Mouse (Mus musculus): ENCODE results near the gene Itsn1. TPM values are rescaled to one million over a fixed set of nuclear protein-coding genes. Genes with fewer than 3 reads are reported as not detected.
A peak's percentile ranks its signal among the peaks of the same experiment; 100 is the strongest.

Itsn1 gene
- polyA plus RNA-seq, 1 experiment, result 30.5 TPM

GRCm38 (mm10) chr16:91784298-91784697 is 55.2 kb downstream of the Itsn1 start:
- H3K36me3 ChIP-seq (ENCODE audit: control insufficient read depth, insufficient read depth, low read length), result no peaks in the 10 kb centered on the region; the same call in none of the 2 replicates
- no peak overlapping the region for H3K4me3 ChIP-seq (ENCODE audit: control insufficient read depth, low read depth, low read length)
- H3K27me3 ChIP-seq (ENCODE audit: control insufficient read depth, insufficient read depth, low read length), result no peaks in the 10 kb centered on the region
- H3K4me1 ChIP-seq (ENCODE audit: control insufficient read depth, insufficient read depth, low read length), result no peaks in the 10 kb centered on the region
- H3K27ac ChIP-seq (ENCODE audit: control insufficient read depth, insufficient read depth, low read depth, low read length), result no peak overlapping the region
- TF ChIP-seq POLR2A (IDR thresholded peaks at IDR 0.05; ENCODE audit: control insufficient read depth, low read depth, low read length), result no peak
- TF ChIP-seq CTCF (IDR thresholded peaks at IDR 0.05; ENCODE audit: control insufficient read depth, insufficient read depth, insufficient replicate concordance, low read depth, low read length), result no peak

GRCm38 (mm10) chr16:91786425-91786824 is 57.3 kb downstream of the Itsn1 start:
- Histone ChIP-seq H3K27ac (ENCODE audit: control insufficient read depth, insufficient read depth, low read depth, low read length) (no peak overlapping the region), H3K36me3 (ENCODE audit: control insufficient read depth, insufficient read depth, low read length) (no peaks in the 10 kb centered on the region; the same call in none of the 2 replicates), H3K4me1 (ENCODE audit: control insufficient read depth, insufficient read depth, low read length) (no peaks in the 10 kb centered on the region), H3K4me3 (ENCODE audit: control insufficient read depth, low read depth, low read length) (no peak overlapping the region), H3K27me3 (ENCODE audit: control insufficient read depth, insufficient read depth, low read length) (no peaks in the 10 kb centered on the region)
- TF ChIP-seq POLR2A (IDR thresholded peaks at IDR 0.05; ENCODE audit: control insufficient read depth, low read depth, low read length) (no peak), CTCF (IDR thresholded peaks at IDR 0.05; ENCODE audit: control insufficient read depth, insufficient read depth, insufficient replicate concordance, low read depth, low read length) (no peak)

- no peaks in the 10 kb centered on the region for H3K4me1 ChIP-seq (ENCODE audit: control insufficient read depth, insufficient read depth, low read length)
- no peaks in the 10 kb centered on the region; the same call in none of the 2 replicates for H3K36me3 ChIP-seq (ENCODE audit: control insufficient read depth, insufficient read depth, low read length)
- H3K4me3 ChIP-seq (ENCODE audit: control insufficient read depth, low read depth, low read length), result no peak overlapping the region
- H3K27ac ChIP-seq (ENCODE audit: control insufficient read depth, insufficient read depth, low read depth, low read length), result no peak overlapping the region
- H3K27me3 ChIP-seq (ENCODE audit: control insufficient read depth, insufficient read depth, low read length), result no peaks in the 10 kb centered on the region
- TF ChIP-seq POLR2A (IDR thresholded peaks at IDR 0.05; ENCODE audit: control insufficient read depth, low read depth, low read length), result no peak
- no peak for TF ChIP-seq CTCF (IDR thresholded peaks at IDR 0.05; ENCODE audit: control insufficient read depth, insufficient read depth, insufficient replicate concordance, low read depth, low read length)
Observed at GRCm38 (mm10) chr16:91789728-91790127, 60.6 kb downstream of the Itsn1 start.

GRCm38 (mm10) chr16:91792477-91793196 is 63.6 kb downstream of the Itsn1 start:
- Histone ChIP-seq H3K4me1 (ENCODE audit: control insufficient read depth, insufficient read depth, low read length) (no peaks in the 10 kb centered on the region), H3K27me3 (ENCODE audit: control insufficient read depth, insufficient read depth, low read length) (no peaks in the 10 kb centered on the region), H3K36me3 (ENCODE audit: control insufficient read depth, insufficient read depth, low read length) (no peaks in the 10 kb centered on the region), H3K4me3 (ENCODE audit: control insufficient read depth, low read depth, low read length) (no peak overlapping the region), H3K27ac (ENCODE audit: control insufficient read depth, insufficient read depth, low read depth, low read length) (peak overlapping the region; percentile 26; the same call in 1 of the 2 replicates)
- no peak for TF ChIP-seq CTCF (IDR thresholded peaks at IDR 0.05; ENCODE audit: control insufficient read depth, insufficient read depth, insufficient replicate concordance, low read depth, low read length)
- TF ChIP-seq POLR2A (IDR thresholded peaks at IDR 0.05; ENCODE audit: control insufficient read depth, low read depth, low read length), result no peak

- H3K27ac ChIP-seq (ENCODE audit: control insufficient read depth, insufficient read depth, low read depth, low read length), result peak overlapping the region; percentile 44
- H3K36me3 ChIP-seq (ENCODE audit: control insufficient read depth, insufficient read depth, low read length), result no peaks in the 10 kb centered on the region
- no peak for TF ChIP-seq POLR2A (IDR thresholded peaks at IDR 0.05; ENCODE audit: control insufficient read depth, low read depth, low read length)
- H3K4me3 ChIP-seq (ENCODE audit: control insufficient read depth, low read depth, low read length), result no peak overlapping the region
- no peaks in the 10 kb centered on the region for H3K27me3 ChIP-seq (ENCODE audit: control insufficient read depth, insufficient read depth, low read length)
- no peaks in the 10 kb centered on the region for H3K4me1 ChIP-seq (ENCODE audit: control insufficient read depth, insufficient read depth, low read length)
Observed at GRCm38 (mm10) chr16:91793507-91794278, 64.6 kb downstream of the Itsn1 start.

- Histone ChIP-seq H3K36me3 (ENCODE audit: control insufficient read depth, insufficient read depth, low read length) (no peaks in the 10 kb centered on the region), H3K27ac (ENCODE audit: control insufficient read depth, insufficient read depth, low read depth, low read length) (peak overlapping the region; percentile 15; the same call in 1 of the 2 replicates), H3K27me3 (ENCODE audit: control insufficient read depth, insufficient read depth, low read length) (no peaks in the 10 kb centered on the region), H3K4me1 (ENCODE audit: control insufficient read depth, insufficient read depth, low read length) (no peaks in the 10 kb centered on the region), H3K4me3 (ENCODE audit: control insufficient read depth, low read depth, low read length) (no peak overlapping the region)
- TF ChIP-seq POLR2A (IDR thresholded peaks at IDR 0.05; ENCODE audit: control insufficient read depth, low read depth, low read length) (no peak), CTCF (IDR thresholded peaks at IDR 0.05; ENCODE audit: control insufficient read depth, insufficient read depth, insufficient replicate concordance, low read depth, low read length) (no peak)
Observed at GRCm38 (mm10) chr16:91794306-91794705, 65.2 kb downstream of the Itsn1 start.

GRCm38 (mm10) chr16:91795044-91795443 is 66.0 kb downstream of the Itsn1 start:
- Histone ChIP-seq H3K36me3 (ENCODE audit: control insufficient read depth, insufficient read depth, low read length) (no peaks in the 10 kb centered on the region), H3K27me3 (ENCODE audit: control insufficient read depth, insufficient read depth, low read length) (no peaks in the 10 kb centered on the region), H3K4me1 (ENCODE audit: control insufficient read depth, insufficient read depth, low read length) (no peaks in the 10 kb centered on the region), H3K4me3 (ENCODE audit: control insufficient read depth, low read depth, low read length) (no peak overlapping the region), H3K27ac (ENCODE audit: control insufficient read depth, insufficient read depth, low read depth, low read length) (no peak overlapping the region)
- TF ChIP-seq POLR2A (IDR thresholded peaks at IDR 0.05; ENCODE audit: control insufficient read depth, low read depth, low read length), result no peak
- TF ChIP-seq CTCF (IDR thresholded peaks at IDR 0.05; ENCODE audit: control insufficient read depth, insufficient read depth, insufficient replicate concordance, low read depth, low read length), result no peak
